Mouse (Mus musculus): Measurements from ENCODE around the gene Spg20. TPM values are rescaled to one million over a fixed set of nuclear protein-coding genes. Genes with fewer than 3 reads are reported as not detected.
A peak's percentile ranks its signal among the peaks of the same experiment; 100 is the strongest.

Gene Spg20
- total RNA-seq, 2 experiments from 2014 or later, result 39.7 to 51.1 TPM

DNA sequence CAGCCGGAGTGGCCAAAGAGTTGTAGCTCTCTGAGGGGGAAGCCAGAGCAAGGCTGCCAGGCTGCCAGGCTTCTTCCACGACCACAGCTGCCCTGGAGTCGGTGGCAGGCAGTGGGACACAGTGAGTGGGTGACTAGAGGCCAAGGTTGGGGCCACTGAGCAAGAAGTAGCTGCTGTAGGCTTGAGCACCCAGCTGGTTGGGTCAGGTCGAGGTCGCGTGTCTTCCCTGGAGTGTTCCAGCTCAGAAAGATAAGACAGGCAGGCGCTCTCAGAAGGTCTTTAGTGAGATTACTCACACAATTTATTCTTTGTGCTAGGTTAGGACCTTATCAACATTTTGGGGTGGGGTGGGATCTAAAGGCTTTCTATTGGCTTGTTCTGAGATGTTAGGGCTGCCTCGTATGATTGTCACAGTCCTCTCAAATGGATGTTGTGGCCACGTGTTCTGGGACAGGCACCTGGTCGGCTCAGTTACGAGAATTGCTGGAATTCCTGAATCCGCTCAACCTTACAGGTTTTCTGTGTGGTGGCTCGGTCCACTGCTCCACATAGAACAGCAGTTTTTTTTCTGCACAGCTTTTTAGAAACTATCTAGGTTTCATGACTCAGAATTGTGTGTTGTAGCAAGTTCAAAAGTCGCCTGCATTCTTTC is 6.4 kb upstream of the Spg20 start:
- DNase-seq (ENCODE audit: low spot score in 2 of 2), result no peak
- no peak for TF ChIP-seq CTCF (conservative IDR thresholded peaks at IDR 0.05)
- Histone ChIP-seq H3K27ac (no peak overlapping the region), H3K4me3 (no peak overlapping the region)

- H3K27ac ChIP-seq, result peak overlapping the region; percentile 39; the same call in 1 of the 2 replicates
- no peak for TF ChIP-seq CTCF (conservative IDR thresholded peaks at IDR 0.05)
- peak in 1 of 2 experiments; percentile 34 for DNase-seq (ENCODE audit: low spot score in 2 of 2)
Observed at GRCm38 (mm10) chr3:55106051-55106450, 5.9 kb upstream of the Spg20 start.

GRCm38 (mm10) chr3:55109097-55109496 is 2.8 kb upstream of the Spg20 start:
- DNase-seq (ENCODE audit: low spot score in 2 of 2), result no peak
- Histone ChIP-seq H3K4me3 (no peak overlapping the region), H3K27ac (no peak overlapping the region)
- no peak for TF ChIP-seq CTCF (conservative IDR thresholded peaks at IDR 0.05)

More at GRCm38 (mm10) chr3:55106051-55106450, 5.9 kb upstream of the Spg20 start:
- no peak overlapping the region for H3K4me3 ChIP-seq

DNA sequence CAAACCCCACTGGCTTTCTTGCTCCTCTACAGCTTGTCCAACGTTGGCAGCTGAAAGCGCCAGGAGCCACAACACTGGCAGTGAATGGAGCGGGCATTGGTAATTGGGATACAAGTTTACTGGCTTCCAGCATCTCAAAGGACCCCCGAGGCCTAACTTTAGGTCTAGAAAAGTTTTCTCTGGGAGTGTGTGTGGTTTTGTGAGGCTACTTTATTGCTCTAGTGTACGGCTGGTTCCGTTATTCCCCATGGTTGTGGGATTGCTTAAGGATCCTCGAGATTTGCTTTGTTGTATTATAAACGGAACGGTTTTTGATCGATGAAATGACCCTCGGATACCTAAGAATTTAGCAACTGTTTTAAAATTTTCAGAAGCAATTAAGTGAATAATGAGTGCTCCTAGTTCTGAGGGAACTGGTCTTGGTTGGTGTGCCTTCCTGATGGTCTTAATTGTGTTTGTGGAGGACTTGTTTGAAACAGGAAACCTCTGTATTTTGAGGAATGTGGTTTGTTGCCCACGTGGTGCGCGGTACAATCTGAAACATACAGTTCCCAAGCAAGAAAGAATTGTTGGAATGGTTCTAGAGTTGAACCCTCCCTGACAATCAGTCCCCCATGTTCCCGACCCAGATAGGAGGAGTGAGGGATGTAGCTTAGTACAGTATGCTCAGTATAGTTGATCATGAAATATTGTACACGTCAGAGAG is 955 bp downstream of the Spg20 start:
- Histone ChIP-seq H3K27ac (peak overlapping the region; percentile 91), H3K4me3 (peak overlapping the region; percentile 80)
- no peak for DNase-seq (ENCODE audit: low spot score in 2 of 2)
- no peak for TF ChIP-seq CTCF (conservative IDR thresholded peaks at IDR 0.05)

DNA sequence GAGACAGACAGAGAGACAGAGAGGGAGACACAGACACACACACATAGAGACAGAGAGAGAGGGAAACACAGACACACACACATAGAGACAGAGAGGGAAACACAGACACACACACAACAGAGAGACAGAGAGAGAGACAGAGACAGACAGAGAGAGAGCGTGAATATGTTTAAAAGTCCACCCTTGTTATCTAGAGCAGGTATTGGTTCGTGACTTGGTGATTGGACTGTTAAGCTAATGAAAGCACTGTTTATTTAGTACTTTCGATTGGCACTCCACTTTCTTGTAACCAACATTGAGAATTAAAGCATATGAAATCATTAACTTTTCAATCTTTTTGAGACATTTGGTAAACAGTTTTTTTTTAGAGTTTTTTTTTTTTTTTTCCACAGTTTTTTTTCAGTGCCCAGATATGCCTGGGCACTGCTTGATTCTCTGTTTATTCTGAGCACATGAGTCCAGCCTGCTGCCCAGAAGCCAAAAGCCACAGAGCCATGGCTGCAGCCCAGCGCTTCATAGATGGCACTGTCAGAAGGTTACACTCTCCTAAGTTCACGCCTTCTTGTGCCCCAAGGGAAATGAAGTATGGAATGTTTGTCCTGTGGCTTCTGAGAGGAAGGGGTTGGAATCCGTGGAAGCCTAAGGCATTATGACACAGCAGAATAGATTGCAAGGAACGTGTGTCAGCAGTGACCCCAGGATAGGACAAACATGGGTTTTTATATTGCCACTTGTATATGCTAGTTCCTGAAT is 2.6 kb downstream of the Spg20 start:
- H3K27ac ChIP-seq, result no peak overlapping the region
- no peak for DNase-seq (ENCODE audit: low spot score in 2 of 2)
- no peak overlapping the region for H3K4me3 ChIP-seq
- no peak for TF ChIP-seq CTCF (conservative IDR thresholded peaks at IDR 0.05)

DNA sequence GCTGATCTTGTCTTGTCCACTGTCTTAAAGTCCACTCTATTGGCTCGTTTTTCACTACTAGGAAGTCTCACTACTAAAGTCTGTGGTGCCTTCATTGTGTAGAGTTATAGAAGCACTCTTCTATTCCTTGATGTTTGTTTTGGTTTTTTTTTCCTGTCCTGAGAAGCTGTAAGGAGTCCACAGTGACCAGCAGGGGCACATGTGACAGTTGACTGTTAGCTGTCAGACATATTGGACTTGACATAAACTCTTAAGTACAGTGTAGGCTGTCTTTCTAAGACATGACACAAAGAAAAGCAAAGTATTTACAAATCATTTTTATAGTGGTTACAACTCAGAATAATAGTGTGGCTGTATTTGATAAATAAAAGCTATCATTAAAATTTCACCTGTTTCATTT is 3.2 kb downstream of the Spg20 start:
- no peak overlapping the region for H3K27ac ChIP-seq
- TF ChIP-seq CTCF (conservative IDR thresholded peaks at IDR 0.05), result no peak
- no peak for DNase-seq (ENCODE audit: low spot score in 2 of 2)
- no peak overlapping the region for H3K4me3 ChIP-seq

GRCm38 (mm10) chr3:55115989-55116388 is 4.1 kb downstream of the Spg20 start:
- no peak for DNase-seq (ENCODE audit: low spot score in 2 of 2)
- H3K27ac ChIP-seq, result no peak overlapping the region
- TF ChIP-seq CTCF (conservative IDR thresholded peaks at IDR 0.05), result no peak
- no peak overlapping the region for H3K4me3 ChIP-seq

DNA sequence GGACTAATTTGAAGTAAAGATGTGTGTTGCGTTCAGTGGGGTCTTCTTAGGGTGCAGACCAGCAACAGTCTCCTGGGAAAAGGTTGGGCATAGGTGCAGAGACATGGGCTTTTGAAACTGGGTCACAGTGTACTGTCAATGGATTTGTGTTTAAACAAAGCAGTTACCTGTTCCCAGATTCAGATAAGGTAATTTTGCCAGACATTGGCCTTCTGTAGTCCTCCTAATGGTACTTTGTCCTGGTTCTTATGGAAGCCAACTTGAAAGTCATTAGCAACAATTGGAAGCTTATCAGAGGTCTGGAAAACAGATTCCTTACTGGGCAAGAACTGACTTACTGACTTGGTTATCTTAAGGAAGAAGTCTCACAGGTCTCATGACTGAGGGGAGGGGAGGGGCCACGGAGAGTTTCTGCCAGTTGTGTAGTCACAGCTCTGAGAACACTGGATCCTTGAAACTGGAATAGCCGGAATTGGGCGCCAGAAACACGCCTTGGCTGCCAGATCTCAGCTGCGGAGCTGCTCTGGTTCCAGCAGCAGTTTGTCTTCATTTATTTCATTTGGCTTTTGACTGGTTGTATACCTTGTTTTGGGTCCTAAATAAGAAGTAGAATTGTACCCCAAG is 7.5 kb downstream of the Spg20 start:
- Histone ChIP-seq H3K4me3 (no peak overlapping the region), H3K27ac (peak overlapping the region; percentile 32; the same call in 1 of the 2 replicates)
- no peak for DNase-seq (ENCODE audit: low spot score in 2 of 2)
- no peak for TF ChIP-seq CTCF (conservative IDR thresholded peaks at IDR 0.05)

GRCm38 (mm10) chr3:55122336-55122870 is 10.5 kb downstream of the Spg20 start:
- DNase-seq (ENCODE audit: low spot score in 2 of 2), result no peak
- Histone ChIP-seq H3K27ac (no peak overlapping the region), H3K4me3 (no peak overlapping the region)
- no peak for TF ChIP-seq CTCF (conservative IDR thresholded peaks at IDR 0.05)

DNA sequence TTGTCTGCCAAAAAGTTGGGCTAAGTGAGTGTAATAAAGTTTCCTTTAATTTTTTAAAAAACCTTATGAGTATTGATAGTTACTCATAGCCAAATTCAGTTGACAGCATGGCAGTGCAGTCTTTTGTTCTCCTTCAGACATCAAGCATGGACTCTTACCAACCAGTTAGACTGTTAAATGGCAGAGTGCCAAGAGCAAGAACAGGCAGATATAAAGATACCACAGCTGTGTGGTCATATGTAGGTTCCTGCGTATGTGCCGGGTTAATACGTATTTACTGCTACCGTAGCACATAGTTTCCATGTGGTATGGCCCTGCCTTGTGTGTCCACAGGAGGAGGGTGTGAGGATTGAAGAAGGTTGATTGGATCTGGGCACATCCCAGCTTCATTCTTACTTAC is 11.2 kb downstream of the Spg20 start:
- DNase-seq (ENCODE audit: low spot score in 2 of 2), result no peak
- Histone ChIP-seq H3K4me3 (no peak overlapping the region), H3K27ac (no peak overlapping the region)
- no peak for TF ChIP-seq CTCF (conservative IDR thresholded peaks at IDR 0.05)

DNA sequence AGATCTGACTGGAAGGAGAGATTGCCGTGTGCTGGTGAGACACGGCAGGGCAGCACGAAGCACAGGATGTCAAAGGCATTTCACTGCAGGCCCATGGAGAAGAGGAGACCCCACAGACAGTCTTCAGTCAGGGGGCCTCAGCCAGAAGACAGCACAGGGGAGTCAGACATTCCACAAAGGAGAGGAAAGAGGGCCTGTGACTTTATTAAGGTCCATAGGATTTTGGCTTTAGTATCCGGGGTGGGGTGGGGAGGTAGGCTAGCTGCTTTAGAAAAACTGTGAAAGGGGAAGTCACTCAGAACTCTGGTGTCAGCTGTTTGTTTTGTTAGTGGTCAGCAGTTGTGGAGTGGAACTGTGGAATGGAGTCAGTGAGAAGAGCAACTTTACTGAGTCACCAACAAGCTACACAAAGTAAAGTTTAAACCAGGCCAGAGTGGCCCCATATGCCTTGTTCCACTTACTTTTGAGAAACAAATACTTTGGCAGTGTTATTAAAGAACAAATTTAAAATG is 17.3 kb downstream of the Spg20 start:
- no peak for DNase-seq (ENCODE audit: low spot score in 2 of 2)
- no peak overlapping the region for H3K4me3 ChIP-seq
- no peak overlapping the region for H3K27ac ChIP-seq
- no peak for TF ChIP-seq CTCF (conservative IDR thresholded peaks at IDR 0.05)

GRCm38 (mm10) chr3:55131576-55132233 is 19.8 kb downstream of the Spg20 start:
- TF ChIP-seq CTCF (conservative IDR thresholded peaks at IDR 0.05), result no peak
- H3K27ac ChIP-seq, result no peak overlapping the region
- no peak overlapping the region for H3K4me3 ChIP-seq
- no peak for DNase-seq (ENCODE audit: low spot score in 2 of 2)
